9 mouse cellular contexts compared by ENCODE assay signal in the genomic region with DNA sequence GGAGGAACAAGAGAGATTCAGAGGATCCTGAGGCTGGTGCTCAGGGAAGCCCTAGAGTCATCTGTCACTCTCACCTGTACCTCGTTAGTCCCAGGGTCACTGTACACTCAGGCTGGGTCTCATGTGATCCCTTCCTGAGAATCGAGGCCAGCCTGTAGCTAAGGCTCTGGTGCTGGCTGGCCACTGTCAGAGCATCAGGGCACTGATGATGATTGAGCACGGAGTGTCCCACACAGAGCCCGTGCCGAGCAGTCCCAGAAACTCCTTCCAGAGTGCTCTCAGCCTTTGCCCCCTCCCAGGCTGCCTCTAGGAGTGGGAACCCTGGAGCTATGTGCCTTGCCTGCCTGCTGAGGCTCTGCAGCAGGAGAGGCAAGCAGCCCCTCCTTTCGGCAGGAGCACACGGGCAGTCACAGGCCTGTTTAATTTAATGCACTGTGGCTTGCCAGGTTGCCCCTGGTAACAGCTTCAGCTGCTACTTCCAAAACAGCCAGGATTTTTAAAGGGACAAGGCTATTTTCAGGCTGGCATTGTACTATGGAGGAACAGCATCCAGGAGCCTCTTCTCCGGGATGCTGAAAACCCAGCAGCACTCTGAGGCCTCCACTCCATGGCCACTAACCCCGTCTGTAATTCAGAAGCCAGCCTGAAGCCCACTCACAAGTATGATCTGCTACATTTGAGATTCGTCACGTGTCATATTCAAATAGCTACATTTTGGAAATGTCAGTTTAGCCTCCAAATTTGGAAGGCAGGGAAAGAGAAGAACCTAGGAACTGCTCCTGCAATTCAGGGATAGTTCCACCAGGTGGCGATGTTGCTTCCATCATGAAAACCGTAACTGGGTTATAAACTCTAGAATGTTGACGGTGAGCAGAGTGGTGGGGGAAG. TPM values are rescaled to one million over a fixed set of nuclear protein-coding genes. Genes with fewer than 3 reads are reported as not detected.
A peak's percentile ranks its signal among the peaks of the same experiment; 100 is the strongest.
DNase-seq lines count a peak whose midpoint lies in the region; ATAC-seq lines count a peak whose summit lies in the region.
"Had no signal": no experiment of that assay in that cellular context is flagged by ENCODE, and none has a peak within 500 bp of the region (broad histone marks: within the 10 kb centered on the region; RNA-seq: fewer than 3 reads in every experiment).

No protein-coding gene starts in this region.

- WGBS in embryonic facial prominence, embryonic 10.5 days, result 30% methylated on average over 14 of the region's 14 CpGs

- 0 out of 4 replicates have a peak, but pooled peaks have one; percentile 36 to 46 for ATAC-seq in hematopoietic stem cell, adult 5-6 weeks (replicated peaks in 1 of 2; ENCODE audit: insufficient read depth in 1 of 2, low FRiP score in 2 of 2, low TSS enrichment in 1 of 2, low read depth in 1 of 2, poor library complexity in 2 of 2, severe bottlenecking in 2 of 2)

- DNase-seq in adrenal gland, adult 18-20 months (ENCODE audit: low spot score in 2 of 2), result peak; percentile 50 to 54
- no peak for DNase-seq in adrenal gland, postnatal 4 days (ENCODE audit: low spot score in 2 of 2)
- DNase-seq in adrenal gland, postnatal 14 days, result peak; percentile 59
- DNase-seq in embryonic facial prominence, embryonic 10.5 days (ENCODE audit: low spot score), result peak; percentile 67
- DNase-seq in layer of hippocampus, postnatal 10 days (ENCODE audit: low spot score in 2 of 2), result peak; percentile 91 to 93
- DNase-seq in lung, postnatal 4 days, result peak; percentile 42 to 59
- DNase-seq in skeletal muscle tissue, adult 2 months (ENCODE audit: low read depth, low spot score), result peak; percentile 52

- peaks cover 34% of the 10 kb centered on the region for H3K27me3 ChIP-seq in embryonic facial prominence, embryonic 10.5 days (replicated peaks; ENCODE audit: low read depth, poor library complexity, severe bottlenecking)

- no peak overlapping the region; the same call in 1 of the 2 replicates for H3K27ac ChIP-seq in embryonic facial prominence, embryonic 10.5 days (replicated peaks)

- H3K36me3 ChIP-seq in embryonic facial prominence, embryonic 10.5 days (replicated peaks), result no peaks in the 10 kb centered on the region

- no peak overlapping the region for H3K4me3 ChIP-seq in embryonic facial prominence, embryonic 10.5 days

- no peaks in the 10 kb centered on the region for H3K9me3 ChIP-seq in embryonic facial prominence, embryonic 10.5 days

- peaks cover 37% of the 10 kb centered on the region for H3K4me1 ChIP-seq in embryonic facial prominence, embryonic 10.5 days

RNA-seq across cellular contexts. Expression of a gene that starts 8.3 kb away (rescaled TPM):
- under 1 TPM in 1 of 2 experiments, not detected in 1; 0.10 TPM for total RNA-seq in adrenal gland, adult 18-20 months (2021)
- total RNA-seq in adrenal gland, postnatal 4 days (2021), result 1 to 10 TPM in 1 of 2 experiments, under 1 TPM in 1; 0.28 to 1.2 TPM
- total RNA-seq in adrenal gland, postnatal 14 days (2021), result not detected in 2 replicates
- polyA plus RNA-seq in embryonic facial prominence, embryonic 10.5 days (2016; fragmentation: Nextera tagmentation; extraction: Ambion mirVana), result not detected in 2 replicates
- total RNA-seq in hematopoietic stem cell, adult 5-6 weeks (2017), result not detected in 2 replicates
- 1 to 10 TPM in 1 of 2 experiments, under 1 TPM in 1; 0.87 to 1.9 TPM for total RNA-seq in layer of hippocampus, postnatal 10 days (2021)
- polyA plus RNA-seq: C2C12 had no signal

RNA-seq across cellular contexts. Expression of a gene that starts 13.5 kb away (rescaled TPM):
- not detected for total RNA-seq in adrenal gland, adult 18-20 months (2021)
- total RNA-seq in adrenal gland, postnatal 4 days (2021), result under 1 TPM in 1 of 2 experiments, not detected in 1; 0.20 TPM
- not detected in 2 replicates for total RNA-seq in adrenal gland, postnatal 14 days (2021)
- 0.52 TPM in 1 of 2 replicates, not detected in the other for polyA plus RNA-seq in embryonic facial prominence, embryonic 10.5 days (2016; fragmentation: Nextera tagmentation; extraction: Ambion mirVana)
- not detected in 2 replicates for total RNA-seq in hematopoietic stem cell, adult 5-6 weeks (2017)
- under 1 TPM in 1 of 2 experiments, not detected in 1; 0.30 TPM for total RNA-seq in layer of hippocampus, postnatal 10 days (2021)
- polyA plus RNA-seq: C2C12 had no signal

RNA-seq across cellular contexts. Expression of a gene that starts 20.3 kb away (rescaled TPM):
- 1 to 10 TPM; 3.2 to 4.9 TPM for total RNA-seq in adrenal gland, adult 18-20 months (2021)
- total RNA-seq in adrenal gland, postnatal 4 days (2021), result 10 to 100 TPM in 1 of 2 experiments, 1 to 10 TPM in 1; 9.2 to 13.3 TPM
- 6.3 and 8.6 TPM in 2 replicates for total RNA-seq in adrenal gland, postnatal 14 days (2021)
- polyA plus RNA-seq in embryonic facial prominence, embryonic 10.5 days (2016; fragmentation: Nextera tagmentation; extraction: Ambion mirVana), result 16.3 and 17.0 TPM in 2 replicates
- total RNA-seq in hematopoietic stem cell, adult 5-6 weeks (2017), result 7.7 and 9.1 TPM in 2 replicates
- 1 to 10 TPM; 8.3 to 8.6 TPM for total RNA-seq in layer of hippocampus, postnatal 10 days (2021)

RNA-seq across cellular contexts. Expression of a gene that starts 48.2 kb away (rescaled TPM):
- total RNA-seq in adrenal gland, adult 18-20 months (2021), result 10 to 100 TPM; 21.9 to 22.1 TPM
- 10 to 100 TPM; 36.2 to 38.3 TPM for total RNA-seq in adrenal gland, postnatal 4 days (2021)
- total RNA-seq in adrenal gland, postnatal 14 days (2021), result 26.0 and 30.3 TPM in 2 replicates
- polyA plus RNA-seq in embryonic facial prominence, embryonic 10.5 days (2016; fragmentation: Nextera tagmentation; extraction: Ambion mirVana), result 107 and 117 TPM in 2 replicates
- total RNA-seq in hematopoietic stem cell, adult 5-6 weeks (2017), result 41.9 and 46.4 TPM in 2 replicates
- total RNA-seq in layer of hippocampus, postnatal 10 days (2021), result 10 to 100 TPM; 44.5 to 52.2 TPM

Comparison
In these comparisons a context has a peak if more than half of its experiments do, and no peak if none do; other contexts are left out.
1. DNase-seq: peak in adrenal gland, adult 18-20 months (2 of 2), adrenal gland, postnatal 14 days (single experiment), embryonic facial prominence, embryonic 10.5 days (single experiment), layer of hippocampus, postnatal 10 days (2 of 2), lung, postnatal 4 days (2 of 2) and skeletal muscle tissue, adult 2 months (single experiment); none in adrenal gland, postnatal 4 days (0 of 2).